Mouse (Mus musculus) stomach, postnatal 0 days (tissue): ENCODE results near the gene Rspo4. TPM values are rescaled to one million over a fixed set of nuclear protein-coding genes. Genes with fewer than 3 reads are reported as not detected.

Experiments
- ATAC-seq: fragments of 200-750 bp; cut with Nextera tagmentation; 2 replicates; pipeline ENCODE4 v1.8.0; 2017; ENCODE audit not compliant: low FRiP score, low TSS enrichment
- DNase-seq: peaks from one replicate; pipeline ENCODE4 v3.0.0-alpha.2; 2016; ENCODE audit warnings: low spot score
- H3K27ac ChIP-seq: fragments of 300-500 bp; sonication (generic); replicated peaks from 2 replicates; pipeline ENCODE4 v1.5.1; 2014; ENCODE audit warnings: mild to moderate bottlenecking, control low read depth
- H3K27me3 ChIP-seq: fragments of 300-500 bp; sonication (generic); 2 replicates; pipeline ENCODE4 v1.6.1; 2014; ENCODE audit warnings: low read length; ENCODE audit not compliant: control insufficient read depth, insufficient read depth
- H3K36me3 ChIP-seq: fragments of 300-500 bp; sonication (generic); 2 replicates; pipeline ENCODE4 v1.6.1; 2014; ENCODE audit warnings: low read length, mixed read lengths; ENCODE audit not compliant: control insufficient read depth, insufficient read depth
- H3K4me1 ChIP-seq: fragments of 300-500 bp; sonication (generic); replicated peaks from 2 replicates; pipeline ENCODE4 v1.6.1; 2014; ENCODE audit warnings: antibody characterized with exemption; ENCODE audit not compliant: control insufficient read depth, insufficient read depth
- H3K4me2 ChIP-seq: fragments of 300-500 bp; sonication (generic); replicated peaks from 2 replicates; pipeline ENCODE4 v1.6.1; 2014; ENCODE audit warnings: low read depth, mild to moderate bottlenecking, control low read depth, moderate library complexity
- H3K4me3 ChIP-seq: fragments of 300-500 bp; sonication (generic); 2 replicates; pipeline ENCODE4 v1.5.1; 2014; ENCODE audit warnings: low read depth, low read length, control low read depth
- H3K9ac ChIP-seq: fragments of 300-500 bp; sonication (generic); 2 replicates; pipeline ENCODE4 v1.6.1; 2014; ENCODE audit warnings: mild to moderate bottlenecking, low read length, control low read depth, mixed read lengths
- H3K9me3 ChIP-seq: fragments of 300-500 bp; sonication (generic); 2 replicates; pipeline ENCODE4 v1.6.1; 2016; ENCODE audit warnings: low read length; ENCODE audit not compliant: control insufficient read depth
- CTCF ChIP-seq: IDR thresholded peaks from 2 replicates; pipeline ENCODE4 v1.5.1; 2016; ENCODE audit warnings: antibody characterized with exemption, low read depth, mild to moderate bottlenecking, moderate library complexity
- EP300 ChIP-seq: optimal IDR thresholded peaks from 2 replicates; pipeline ENCODE3; 2016; ENCODE audit warnings: antibody characterized with exemption
- WGBS: fragments of 180-500 bp; shearing (Covaris S2); extraction: QIAGEN DNeasy Blood & Tissue Kit; methylation state at CpG from one replicate; pipeline ENCODE4 v1.1.7; 2014; 5-methylcytosine and 5-hydroxymethylcytosine counted together
- polyA plus RNA-seq: library from polyadenylated mRNA; unstranded; fragments of >200 nt; fragmentation: Nextera tagmentation; extraction: Ambion mirVana; gene quantifications from 2 replicates; pipeline ENCODE4 v1.2.1, GENCODE M21; 2015

Rspo4 gene
- polyA plus RNA-seq, 1 experiment from 2014 or later = 0.07 TPM

DNA sequence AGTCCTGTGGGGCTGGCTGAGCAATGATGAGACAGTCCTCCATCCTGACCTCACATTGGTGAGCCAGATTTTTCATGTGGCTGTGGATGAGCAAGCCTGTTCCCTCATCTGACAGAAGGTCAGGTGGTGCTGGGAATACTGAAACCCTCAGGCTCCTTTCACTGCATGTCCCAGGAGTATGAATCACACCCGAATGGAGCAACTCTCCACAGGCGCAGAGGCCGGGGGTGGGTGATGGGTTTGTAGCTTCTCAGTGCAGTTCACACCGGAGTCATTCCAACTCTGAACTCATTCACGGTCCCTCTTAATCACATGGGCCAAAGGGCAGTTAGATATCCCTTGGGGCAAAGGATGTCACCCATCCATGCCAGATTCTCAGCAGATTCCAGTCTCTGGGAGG lies 71.4 kb downstream of the Rspo4 start:
- ATAC-seq = no peak
- WGBS = 73% methylated on average over 5 of the region's 5 CpGs
- Histone ChIP-seq H3K4me3 (no peak overlapping the region), H3K27ac (no peak overlapping the region), H3K4me2 (no peak overlapping the region), H3K36me3 (no peaks in the 10 kb centered on the region), H3K9ac (no peak overlapping the region), H3K4me1 (peaks cover 12% of the 10 kb centered on the region), H3K27me3 (no peaks in the 10 kb centered on the region), H3K9me3 (no peaks in the 10 kb centered on the region)
- no peak for DNase-seq
- TF ChIP-seq CTCF (no peak), EP300 (no peak)

DNA sequence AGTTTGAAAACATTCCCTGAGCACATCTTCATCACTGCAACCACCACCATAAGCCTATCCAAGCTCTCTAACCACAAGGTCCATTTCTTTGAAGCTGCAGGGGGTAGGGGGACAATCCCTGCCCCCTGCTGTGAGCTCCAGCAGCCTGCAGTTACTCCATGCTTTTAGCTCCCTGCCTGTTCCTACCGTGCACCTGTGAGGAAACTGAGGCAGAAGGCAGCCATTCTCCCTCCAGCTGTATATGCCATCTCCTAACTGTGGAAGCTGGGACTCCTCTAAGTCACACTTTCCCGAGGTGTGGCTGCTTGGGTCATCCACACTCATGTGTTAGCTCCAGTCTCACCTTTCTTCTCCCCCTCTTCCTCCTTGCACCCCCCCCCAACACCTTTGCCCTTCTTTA lies 72.4 kb downstream of the Rspo4 start:
- no peak for ATAC-seq
- Histone ChIP-seq H3K9ac (no peak overlapping the region), H3K27ac (no peak overlapping the region), H3K4me2 (no peak overlapping the region), H3K4me1 (peaks cover 12% of the 10 kb centered on the region), H3K27me3 (no peaks in the 10 kb centered on the region), H3K9me3 (no peaks in the 10 kb centered on the region), H3K36me3 (no peaks in the 10 kb centered on the region), H3K4me3 (no peak overlapping the region)
- TF ChIP-seq CTCF = no peak
- TF ChIP-seq EP300 = no peak
- DNase-seq = no peak
- WGBS = 25% methylated on average over 2 of the region's 2 CpGs

DNA sequence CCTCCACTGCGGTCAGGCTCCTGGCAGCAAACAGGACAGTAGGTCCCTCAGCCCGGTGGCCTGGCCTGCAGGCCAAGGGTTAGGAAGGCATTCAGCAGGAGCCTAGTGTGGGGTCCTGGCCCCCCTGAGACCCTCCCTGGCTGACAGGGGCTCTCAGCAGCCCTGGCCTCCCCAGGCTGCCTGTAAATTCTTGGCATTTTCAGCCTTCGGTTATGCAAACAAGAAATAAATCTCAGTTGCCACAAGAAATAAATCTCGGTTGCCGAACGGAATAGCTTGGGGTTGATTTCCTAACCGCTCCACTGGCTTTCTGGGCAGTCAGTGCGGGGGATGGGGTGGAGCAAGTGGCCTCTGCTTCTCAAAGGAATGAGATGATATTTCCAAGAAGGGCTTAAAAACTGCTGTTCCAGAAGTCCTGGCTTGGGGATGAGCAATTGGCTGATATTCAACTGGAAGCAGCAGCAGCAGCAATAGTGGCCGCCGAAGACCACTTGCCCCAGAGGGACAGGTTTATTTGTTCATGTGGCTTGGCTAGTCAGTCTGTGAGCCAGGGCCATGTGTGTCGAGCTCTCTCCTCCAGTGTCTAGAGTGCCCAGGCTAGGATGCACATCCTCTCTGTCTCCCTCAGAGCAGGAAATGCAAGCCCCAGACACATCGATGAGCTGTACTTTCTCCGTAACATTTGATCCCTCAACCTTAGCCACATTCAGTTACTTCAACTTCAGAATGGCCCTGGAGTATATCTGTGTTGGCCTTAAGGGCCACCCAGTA lies 73.5 kb downstream of the Rspo4 start:
- peaks cover 4% of the 10 kb centered on the region; the same call in 1 of the 2 replicates for H3K4me1 ChIP-seq
- TF ChIP-seq EP300 = no peak
- no peak for TF ChIP-seq CTCF
- H3K9ac ChIP-seq = no peak overlapping the region
- ATAC-seq (peak; percentile 28; the same call in 1 of the 2 replicates), DNase-seq (no peak)
- no peaks in the 10 kb centered on the region for H3K27me3 ChIP-seq
- no peaks in the 10 kb centered on the region for H3K36me3 ChIP-seq
- WGBS = 35% methylated on average over 13 of the region's 13 CpGs
- H3K9me3 ChIP-seq = no peaks in the 10 kb centered on the region
- no peak overlapping the region for H3K4me3 ChIP-seq
- H3K4me2 ChIP-seq = no peak overlapping the region
- 0 out of 2 replicates have a peak overlapping the region, but pooled peaks have one; percentile 30 for H3K27ac ChIP-seq

DNA sequence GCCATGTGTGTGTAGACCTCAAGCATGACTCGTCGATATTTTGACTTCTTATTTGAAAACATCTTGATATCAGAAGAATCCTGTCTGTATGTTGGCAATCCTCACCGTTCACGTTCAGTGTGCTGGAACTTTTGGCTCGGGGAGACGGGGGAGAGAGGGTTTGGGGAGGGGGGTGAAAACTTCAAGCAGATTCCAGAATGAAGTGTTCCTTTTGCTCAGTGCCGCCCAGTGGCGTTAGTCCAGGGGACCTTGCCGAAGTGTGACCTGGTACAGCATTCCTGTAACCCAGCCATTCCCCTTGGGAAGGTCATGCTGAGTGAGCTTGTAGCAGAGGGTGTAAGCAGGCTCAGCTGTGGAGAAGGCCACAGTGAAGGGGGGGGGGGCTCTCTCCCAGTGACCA lies 76.4 kb downstream of the Rspo4 start:
- H3K4me3 ChIP-seq = no peak overlapping the region
- TF ChIP-seq EP300 = no peak
- no peak for TF ChIP-seq CTCF
- DNase-seq = no peak
- H3K27ac ChIP-seq = no peak overlapping the region
- H3K4me2 ChIP-seq = no peak overlapping the region
- H3K9me3 ChIP-seq = no peaks in the 10 kb centered on the region
- H3K9ac ChIP-seq = no peak overlapping the region
- 50% methylated on average over 9 of the region's 9 CpGs for WGBS
- no peaks in the 10 kb centered on the region for H3K27me3 ChIP-seq
- no peak for ATAC-seq
- H3K4me1 ChIP-seq = peaks cover 3% of the 10 kb centered on the region; the same call in 1 of the 2 replicates
- no peaks in the 10 kb centered on the region for H3K36me3 ChIP-seq

DNA sequence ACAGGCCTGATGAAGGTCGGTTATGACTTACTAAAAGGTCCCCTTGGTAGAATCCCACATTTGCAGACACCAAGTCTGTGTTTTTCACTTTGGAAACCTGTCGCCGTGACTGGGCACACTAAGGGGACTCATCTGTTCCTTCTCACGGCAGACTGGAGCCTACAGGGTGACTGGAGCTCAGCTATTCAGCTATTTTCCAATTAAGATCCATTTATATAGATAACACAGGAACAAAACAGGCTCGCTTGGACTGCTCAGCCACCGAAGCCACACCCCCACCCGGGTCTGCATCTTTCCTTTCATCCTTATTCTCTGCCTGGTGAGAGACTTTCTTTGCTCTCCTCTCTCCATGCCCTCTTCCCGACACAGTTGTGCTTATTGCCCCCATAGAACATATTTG lies 78.3 kb downstream of the Rspo4 start:
- TF ChIP-seq EP300 (no peak), CTCF (no peak)
- no peak for ATAC-seq
- H3K9ac ChIP-seq = no peak overlapping the region
- no peak for DNase-seq
- no peaks in the 10 kb centered on the region for H3K36me3 ChIP-seq
- no peak overlapping the region for H3K4me2 ChIP-seq
- H3K9me3 ChIP-seq = no peaks in the 10 kb centered on the region
- H3K4me3 ChIP-seq = no peak overlapping the region
- 65% methylated on average over 8 of the region's 8 CpGs for WGBS
- H3K27ac ChIP-seq = no peak overlapping the region
- H3K27me3 ChIP-seq = no peaks in the 10 kb centered on the region
- no peaks in the 10 kb centered on the region; the same call in 1 of the 2 replicates for H3K4me1 ChIP-seq

DNA sequence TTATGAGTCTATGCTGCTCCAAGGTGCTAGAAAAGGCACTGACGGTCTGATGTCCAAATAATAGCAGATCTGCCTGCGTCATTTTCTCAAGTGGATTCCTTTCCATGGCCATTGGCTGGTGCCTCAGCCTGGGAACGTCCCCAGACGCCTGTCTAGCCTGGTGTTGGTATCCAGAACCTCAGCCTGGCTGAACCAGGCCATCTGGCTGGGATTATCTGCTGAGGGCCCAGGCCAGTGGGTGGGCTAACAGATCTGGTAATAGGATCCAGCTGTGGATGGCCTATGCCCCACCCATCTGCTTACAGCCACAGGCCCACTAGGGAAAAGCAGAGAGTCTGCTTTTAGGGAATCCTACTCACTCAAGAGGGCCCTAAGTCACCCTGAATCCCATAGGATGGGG lies 78.9 kb downstream of the Rspo4 start:
- 44% methylated on average over 4 of the region's 4 CpGs for WGBS
- H3K4me3 ChIP-seq = no peak overlapping the region
- H3K36me3 ChIP-seq = no peaks in the 10 kb centered on the region
- no peak overlapping the region for H3K4me2 ChIP-seq
- H3K27ac ChIP-seq = 0 out of 2 replicates have a peak overlapping the region, but pooled peaks have one; percentile 18
- H3K4me1 ChIP-seq = no peaks in the 10 kb centered on the region
- DNase-seq = no peak
- H3K9me3 ChIP-seq = no peaks in the 10 kb centered on the region
- H3K27me3 ChIP-seq = no peaks in the 10 kb centered on the region
- TF ChIP-seq CTCF = no peak
- no peak for TF ChIP-seq EP300
- peak; percentile 40; the same call in 1 of the 2 replicates for ATAC-seq
- no peak overlapping the region for H3K9ac ChIP-seq

Other genes with a start within 250 kb of the Rspo4 start
- 0.50 and 0.52 TPM in 2 replicates for gene Snph, start 210.3 kb upstream of the Rspo4 start, polyA plus RNA-seq
- not detected in 2 replicates for gene Rad21l, start 174.4 kb upstream of the Rspo4 start, polyA plus RNA-seq
- gene Tmem74b, start 140.9 kb upstream of the Rspo4 start, polyA plus RNA-seq = 0.40 and 0.62 TPM in 2 replicates
- gene Psmf1, start 98.7 kb upstream of the Rspo4 start, polyA plus RNA-seq = 31.8 and 35.2 TPM in 2 replicates
- gene Angpt4, start 68.3 kb downstream of the Rspo4 start, polyA plus RNA-seq = 0.42 and 0.45 TPM in 2 replicates
- 29.9 and 33.7 TPM in 2 replicates for gene Fam110a, start 137.3 kb downstream of the Rspo4 start, polyA plus RNA-seq
- gene Slc52a3, start 153.6 kb downstream of the Rspo4 start, polyA plus RNA-seq = 22.2 and 24.9 TPM in 2 replicates
- not detected in 2 replicates for gene Scrt2, start 238.6 kb downstream of the Rspo4 start, polyA plus RNA-seq